Mouse (Mus musculus): ENCODE measurements around the gene Gm32742.

The Gm32742 gene

GRCm38 (mm10) chr9:51165312-51166180 is at the start of gene Gm32742:
Gm32742 (minus strand) TSS chr9:51165517.
- no peak for DNase-seq (ENCODE audit: low spot score in 2 of 2)

GRCm38 (mm10) chr9:51213729-51214237 is 48.5 kb upstream of the Gm32742 start:
- no peak for DNase-seq (ENCODE audit: low spot score in 2 of 2)

- DNase-seq (ENCODE audit: low spot score in 2 of 2) = no peak
Measured at GRCm38 (mm10) chr9:51213023-51213728, 47.9 kb upstream of the Gm32742 start, which contains the start of gene Pou2af1. Pou2af1 (plus strand) TSS chr9:51213708.

GRCm38 (mm10) chr9:51211191-51211590 is 45.9 kb upstream of the Gm32742 start:
- DNase-seq (ENCODE audit: low spot score in 2 of 2) = no peak

- DNase-seq (ENCODE audit: low spot score in 2 of 2) = no peak
Measured at GRCm38 (mm10) chr9:51208974-51209332, 43.6 kb upstream of the Gm32742 start.

GRCm38 (mm10) chr9:51194790-51195189 is 29.5 kb upstream of the Gm32742 start:
- DNase-seq (ENCODE audit: low spot score in 2 of 2) = no peak

GRCm38 (mm10) chr9:51190655-51191054 is 25.3 kb upstream of the Gm32742 start:
- no peak for DNase-seq (ENCODE audit: low spot score in 2 of 2)

- no peak for DNase-seq (ENCODE audit: low spot score in 2 of 2)
Measured at GRCm38 (mm10) chr9:51185871-51186270, 20.6 kb upstream of the Gm32742 start.

GRCm38 (mm10) chr9:51185386-51185785 is 20.1 kb upstream of the Gm32742 start:
- DNase-seq (ENCODE audit: low spot score in 2 of 2) = no peak

- no peak for DNase-seq (ENCODE audit: low spot score in 2 of 2)
Measured at GRCm38 (mm10) chr9:51182716-51183710, 17.7 kb upstream of the Gm32742 start.

- peak; percentile 44 to 58 for DNase-seq (ENCODE audit: low spot score in 2 of 2)
Measured at GRCm38 (mm10) chr9:51180621-51181020, 15.3 kb upstream of the Gm32742 start.

GRCm38 (mm10) chr9:51178297-51178696 is 13.0 kb upstream of the Gm32742 start:
- no peak for DNase-seq (ENCODE audit: low spot score in 2 of 2)

GRCm38 (mm10) chr9:51175722-51176121 is 10.4 kb upstream of the Gm32742 start:
- DNase-seq (ENCODE audit: low spot score in 2 of 2) = no peak

- DNase-seq (ENCODE audit: low spot score in 2 of 2) = no peak
Measured at GRCm38 (mm10) chr9:51174890-51175464, 9.7 kb upstream of the Gm32742 start.

GRCm38 (mm10) chr9:51170298-51170697 is 5.0 kb upstream of the Gm32742 start:
- no peak for DNase-seq (ENCODE audit: low spot score in 2 of 2)

- DNase-seq (ENCODE audit: low spot score in 2 of 2) = no peak
Measured at GRCm38 (mm10) chr9:51169133-51169532, 3.8 kb upstream of the Gm32742 start.

- no peak for DNase-seq (ENCODE audit: low spot score in 2 of 2)
Measured at GRCm38 (mm10) chr9:51168698-51169097, 3.4 kb upstream of the Gm32742 start.

GRCm38 (mm10) chr9:51167954-51168353 is 2.6 kb upstream of the Gm32742 start:
- no peak for DNase-seq (ENCODE audit: low spot score in 2 of 2)

- DNase-seq (ENCODE audit: low spot score in 2 of 2) = no peak
Measured at GRCm38 (mm10) chr9:51163989-51164388, 1.3 kb downstream of the Gm32742 start.

GRCm38 (mm10) chr9:51161771-51162388 is 3.4 kb downstream of the Gm32742 start:
- DNase-seq (ENCODE audit: low spot score in 2 of 2) = peak; percentile 64 to 77

Data from frontal cortex, postnatal 10 days (tissue).